Mouse (Mus musculus) hindbrain, embryonic 16.5 days (tissue): ENCODE data around the gene Gm17387. TPM values are rescaled to one million over a fixed set of nuclear protein-coding genes. Genes with fewer than 3 reads are reported as not detected.

ENCODE experiments used
- ATAC-seq: fragments of 200-750 bp; cut with Nextera tagmentation; 2 replicates; pipeline ENCODE4 v1.8.0; 2017; ENCODE audit warnings: moderate TSS enrichment, moderate library complexity
- H3K27ac ChIP-seq: fragments of 300-500 bp; sonication (generic); 2 replicates; pipeline ENCODE4 v1.5.1; 2014; ENCODE audit warnings: low read depth, mild to moderate bottlenecking, control low read depth, low read length, moderate library complexity
- H3K27me3 ChIP-seq: fragments of 300-500 bp; sonication (generic); replicated peaks from 2 replicates; pipeline ENCODE4 v1.6.1; 2014; ENCODE audit warnings: low read length; ENCODE audit not compliant: control insufficient read depth, insufficient read depth
- H3K36me3 ChIP-seq: fragments of 300-500 bp; sonication (generic); 2 replicates; pipeline ENCODE4 v1.6.1; 2014; ENCODE audit warnings: mild to moderate bottlenecking, low read length, moderate library complexity, mixed read lengths; ENCODE audit not compliant: control insufficient read depth, insufficient read depth
- H3K4me1 ChIP-seq: fragments of 300-500 bp; sonication (generic); 2 replicates; pipeline ENCODE4 v1.6.1; 2014; ENCODE audit warnings: low read depth, low read length; ENCODE audit not compliant: control insufficient read depth, insufficient read depth
- H3K4me2 ChIP-seq: fragments of 300-500 bp; sonication (generic); 2 replicates; pipeline ENCODE4 v1.6.1; 2014; ENCODE audit warnings: mild to moderate bottlenecking, low read length, control low read depth, moderate library complexity
- H3K4me3 ChIP-seq: fragments of 300-500 bp; sonication (generic); 2 replicates; pipeline ENCODE4 v1.5.1; 2014; ENCODE audit warnings: mild to moderate bottlenecking, low read length, control low read depth, moderate library complexity
- H3K9ac ChIP-seq: fragments of 300-500 bp; sonication (generic); 2 replicates; pipeline ENCODE4 v1.6.1; 2014; ENCODE audit warnings: low read depth, mild to moderate bottlenecking, control low read depth, low read length, moderate library complexity
- H3K9me3 ChIP-seq: fragments of 300-500 bp; sonication (generic); 2 replicates; pipeline ENCODE4 v1.6.1; 2014; ENCODE audit warnings: mild to moderate bottlenecking, low read length, moderate library complexity; ENCODE audit not compliant: control insufficient read depth
- WGBS: fragments of 180-500 bp; shearing (Covaris S2); extraction: QIAGEN DNeasy Blood & Tissue Kit; methylation state at CpG from one replicate; pipeline ENCODE4 v1.1.7; 2014; 5-methylcytosine and 5-hydroxymethylcytosine counted together
- polyA plus RNA-seq: library from polyadenylated mRNA; unstranded; fragments of >200 nt; fragmentation: Nextera tagmentation; extraction: Ambion mirVana; gene quantifications from 2 replicates; pipeline ENCODE4 v1.2.1, GENCODE M21; 2015

Gm17387 gene
- polyA plus RNA-seq, 1 experiment from 2014 or later: not detected

DNA sequence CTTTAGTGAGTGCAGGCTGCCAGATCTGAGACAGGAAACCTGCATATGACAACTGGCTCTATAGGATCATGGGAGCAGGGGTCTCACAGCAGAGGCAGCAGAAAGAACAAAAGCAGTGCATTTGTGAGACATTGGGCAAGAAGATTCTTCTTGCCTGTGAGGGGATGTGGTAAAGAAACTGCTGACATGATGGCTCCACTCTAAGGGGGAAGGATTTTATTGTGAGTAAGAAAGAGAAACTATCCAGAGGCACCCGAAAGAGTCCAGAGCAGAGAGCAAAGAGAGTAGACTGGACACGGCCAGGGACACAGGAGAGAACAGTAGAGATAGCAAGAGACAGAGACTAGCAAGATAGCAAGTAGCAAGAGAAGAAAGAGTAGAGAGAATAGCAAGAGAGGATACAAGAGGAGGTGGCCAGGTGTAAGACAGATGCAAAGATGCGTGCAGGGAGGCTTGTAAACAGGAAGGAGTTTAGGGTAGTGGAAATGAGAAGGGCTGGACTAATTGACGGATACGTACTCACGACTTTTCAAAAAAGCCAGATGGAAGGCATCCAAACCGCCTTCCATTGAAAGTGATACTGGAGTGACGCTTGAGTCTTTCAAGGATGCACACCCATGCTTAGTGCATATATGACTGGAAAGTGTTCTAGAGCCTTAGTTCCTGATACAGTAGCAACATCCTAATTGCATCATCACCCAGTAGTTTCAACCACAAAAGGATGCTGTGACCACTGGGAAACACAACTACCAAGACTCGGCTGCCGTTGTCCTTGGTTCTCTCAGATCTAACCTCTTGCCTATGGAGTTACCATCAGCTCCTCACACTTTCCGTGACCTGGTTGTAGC is 29.9 kb upstream of the Gm17387 start:
- Histone ChIP-seq H3K4me2 (no peak overlapping the region), H3K4me1 (no peaks in the 10 kb centered on the region), H3K27ac (no peak overlapping the region), H3K4me3 (no peak overlapping the region), H3K27me3 (no peaks in the 10 kb centered on the region), H3K9me3 (no peaks in the 10 kb centered on the region), H3K36me3 (no peaks in the 10 kb centered on the region), H3K9ac (no peak overlapping the region)
- 89% methylated on average over 11 of the region's 11 CpGs for WGBS
- ATAC-seq: no peak

DNA sequence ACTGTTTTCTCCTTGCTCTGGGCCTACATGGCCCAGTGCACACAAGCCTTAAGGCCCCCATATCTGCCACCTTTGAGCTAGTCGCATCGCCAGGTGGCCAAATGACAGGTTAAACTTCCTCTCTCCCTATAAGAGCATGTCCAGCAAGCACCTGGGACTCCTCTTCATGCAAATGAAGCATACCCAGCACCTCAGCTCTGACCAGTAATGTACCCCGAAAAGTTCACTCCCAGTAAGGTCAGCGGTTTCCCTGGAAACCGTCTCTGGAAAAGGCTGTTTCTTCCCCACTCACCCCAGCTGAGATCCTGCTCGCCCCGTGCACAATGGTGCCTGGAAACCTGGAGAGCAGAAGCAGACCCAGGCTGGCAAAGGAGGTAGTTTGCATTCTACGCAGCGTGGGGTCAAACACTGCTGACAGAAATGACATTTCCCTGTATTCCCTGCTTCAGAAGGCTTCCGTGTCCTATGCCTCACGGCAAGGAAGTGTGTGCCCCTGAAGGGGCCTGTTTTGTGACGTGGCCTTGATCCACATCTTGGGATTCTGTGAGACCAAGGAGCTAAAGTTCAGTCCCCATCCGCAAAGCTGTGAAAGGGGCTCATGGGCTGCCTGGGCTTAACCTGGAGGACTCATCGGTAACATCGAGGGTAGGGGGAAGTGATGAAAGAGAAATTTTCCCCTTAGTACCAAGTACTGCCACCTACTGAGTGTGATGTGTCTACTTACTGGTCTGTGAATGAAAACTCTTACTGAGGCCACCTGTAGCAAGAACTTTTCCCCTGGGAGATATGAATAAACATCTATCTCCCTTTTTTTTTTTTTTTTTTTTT is 27.8 kb upstream of the Gm17387 start:
- no peak overlapping the region for H3K4me2 ChIP-seq
- 64% methylated on average over 15 of the region's 15 CpGs for WGBS
- H3K27me3 ChIP-seq: no peaks in the 10 kb centered on the region
- no peak for ATAC-seq
- no peak overlapping the region for H3K9ac ChIP-seq
- no peaks in the 10 kb centered on the region for H3K9me3 ChIP-seq
- no peaks in the 10 kb centered on the region for H3K4me1 ChIP-seq
- H3K36me3 ChIP-seq: no peaks in the 10 kb centered on the region
- no peak overlapping the region for H3K27ac ChIP-seq
- H3K4me3 ChIP-seq: no peak overlapping the region

DNA sequence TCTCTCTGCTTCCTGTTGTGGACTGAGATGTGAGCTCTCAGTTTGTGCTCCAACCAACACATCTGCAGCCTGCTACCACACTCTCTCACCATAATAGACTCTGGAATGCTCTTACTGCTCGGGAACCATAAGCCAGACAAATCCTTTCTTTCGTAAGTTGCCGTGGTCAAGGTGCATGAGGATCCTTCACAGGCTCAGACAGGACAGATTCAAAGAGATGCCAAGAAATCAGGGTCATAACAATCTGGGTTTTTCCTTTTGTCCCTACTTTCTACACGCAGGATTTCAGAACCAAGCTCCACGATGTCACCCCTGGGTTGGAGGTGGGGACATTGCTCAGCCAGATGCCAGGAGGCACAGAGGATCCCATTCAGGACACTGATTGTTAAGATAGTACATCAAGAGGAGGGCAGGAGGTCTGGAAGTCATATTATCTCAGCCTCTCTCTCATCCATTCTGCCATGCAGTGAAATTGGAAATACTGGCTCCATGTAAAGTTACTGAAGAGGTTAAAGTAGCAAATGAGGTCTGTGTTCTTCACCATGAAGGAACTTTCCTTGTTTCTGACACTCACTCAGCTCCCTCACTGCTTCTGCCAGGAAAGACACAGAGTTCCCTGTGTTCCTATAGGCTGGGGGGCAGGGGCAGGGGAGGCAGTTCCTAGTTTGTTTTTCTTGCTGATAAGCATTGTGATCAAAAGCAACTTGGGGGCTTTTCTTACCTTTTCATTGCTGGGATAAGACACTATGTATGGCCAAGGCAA is 25.5 kb upstream of the Gm17387 start:
- Histone ChIP-seq H3K4me3 (no peak overlapping the region), H3K27ac (no peak overlapping the region), H3K9ac (no peak overlapping the region), H3K36me3 (no peaks in the 10 kb centered on the region), H3K4me2 (no peak overlapping the region), H3K9me3 (no peaks in the 10 kb centered on the region), H3K4me1 (no peaks in the 10 kb centered on the region), H3K27me3 (no peaks in the 10 kb centered on the region)
- WGBS: 87% methylated on average over 5 of the region's 5 CpGs
- ATAC-seq: no peak

DNA sequence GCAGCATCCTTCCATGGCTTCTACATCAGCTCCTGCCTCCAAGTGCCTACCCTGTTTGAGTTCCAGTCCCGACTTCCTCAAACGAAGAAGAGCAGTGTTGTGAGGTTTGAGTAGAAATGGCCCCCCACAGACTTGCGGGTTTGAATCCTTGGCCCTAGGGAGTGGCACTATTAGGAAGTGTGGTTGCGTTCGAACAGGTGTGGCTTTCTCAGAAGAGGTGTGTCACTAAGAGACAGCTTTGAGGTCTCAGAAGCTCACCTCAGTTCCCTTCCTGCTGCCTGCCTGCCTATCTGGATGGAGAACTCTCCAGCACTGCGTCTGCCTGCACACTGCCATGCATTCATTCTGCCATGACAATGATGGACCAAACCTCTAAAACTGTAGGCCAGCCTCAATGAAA is 22.5 kb upstream of the Gm17387 start:
- Histone ChIP-seq H3K36me3 (no peaks in the 10 kb centered on the region), H3K27me3 (no peaks in the 10 kb centered on the region), H3K9ac (no peak overlapping the region), H3K4me1 (no peaks in the 10 kb centered on the region), H3K9me3 (no peaks in the 10 kb centered on the region), H3K4me2 (no peak overlapping the region), H3K27ac (no peak overlapping the region), H3K4me3 (no peak overlapping the region)
- no peak for ATAC-seq
- 89% methylated on average over 6 of the region's 6 CpGs for WGBS

GRCm38 (mm10) chr7:141006914-141007313 is 22.0 kb upstream of the Gm17387 start:
- ATAC-seq: no peak
- no peak overlapping the region for H3K4me2 ChIP-seq
- no peaks in the 10 kb centered on the region for H3K9me3 ChIP-seq
- H3K4me1 ChIP-seq: no peaks in the 10 kb centered on the region
- no peak overlapping the region for H3K4me3 ChIP-seq
- no peaks in the 10 kb centered on the region for H3K27me3 ChIP-seq
- H3K36me3 ChIP-seq: no peaks in the 10 kb centered on the region
- H3K9ac ChIP-seq: no peak overlapping the region
- no peak overlapping the region for H3K27ac ChIP-seq
- WGBS: 62% methylated on average over 5 of the region's 5 CpGs

DNA sequence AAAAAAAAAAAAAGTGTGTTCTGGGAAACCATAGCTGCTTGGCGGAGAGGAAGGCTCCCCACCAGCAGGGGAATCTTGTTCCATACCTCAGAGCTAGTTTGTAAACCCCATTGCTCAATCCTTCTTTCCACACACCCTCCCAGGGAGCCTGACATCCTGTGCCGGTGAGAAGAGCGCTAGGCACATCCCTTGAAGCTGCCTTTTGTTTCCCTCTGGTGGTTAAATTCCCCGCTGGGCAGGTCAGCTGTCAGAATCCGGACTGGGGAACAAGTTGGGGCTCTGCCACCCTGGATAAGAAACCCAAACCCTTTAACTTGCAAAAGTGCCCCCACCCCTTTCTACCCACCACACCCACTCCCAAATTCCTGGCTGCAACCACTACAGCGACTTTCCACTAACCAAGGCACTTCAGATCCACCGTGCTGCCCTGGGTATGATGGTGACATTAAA is 20.6 kb upstream of the Gm17387 start:
- H3K4me3 ChIP-seq: no peak overlapping the region

DNA sequence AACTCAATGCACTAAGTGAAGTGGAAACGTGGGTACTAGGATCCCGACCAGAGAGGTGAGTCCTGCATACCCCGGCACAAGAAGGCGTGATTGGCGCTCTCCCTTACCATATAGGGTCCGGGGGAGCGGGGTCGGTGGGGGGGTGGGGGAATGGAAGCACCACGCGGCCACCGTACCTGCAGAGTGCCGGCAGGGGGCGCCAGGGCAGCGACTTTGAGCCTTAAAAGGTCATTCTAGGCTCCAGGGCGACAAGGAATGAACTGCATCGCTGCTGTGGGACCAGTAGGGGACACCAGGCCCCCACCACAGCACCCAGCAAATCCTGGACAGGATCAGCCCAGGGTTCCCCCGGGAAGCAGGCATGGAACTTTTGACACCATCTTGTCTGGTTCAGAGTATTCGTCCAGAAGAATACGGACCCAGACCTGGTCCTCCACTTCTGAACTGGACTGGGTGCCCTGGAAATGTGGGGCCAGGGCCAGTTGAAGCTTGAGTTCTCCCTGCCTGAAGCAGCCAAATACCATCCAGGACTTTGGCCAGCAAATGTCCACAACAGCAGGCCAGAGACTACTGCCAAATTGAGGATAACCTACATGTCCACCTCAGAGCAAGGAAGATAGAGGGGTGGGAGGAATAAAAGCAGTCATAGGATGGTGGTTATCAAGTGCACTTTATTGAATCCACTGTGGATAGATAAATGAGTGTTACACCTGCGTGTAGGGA is 19.8 kb upstream of the Gm17387 start:
- Histone ChIP-seq H3K9ac (no peak overlapping the region), H3K4me1 (no peaks in the 10 kb centered on the region), H3K9me3 (no peaks in the 10 kb centered on the region), H3K4me3 (no peak overlapping the region), H3K27me3 (no peaks in the 10 kb centered on the region), H3K4me2 (peak overlapping the region; percentile 20; the same call in 1 of the 2 replicates), H3K36me3 (no peaks in the 10 kb centered on the region), H3K27ac (no peak overlapping the region)
- no peak for ATAC-seq
- 8% methylated on average over 20 of the region's 20 CpGs for WGBS

More for the DNA sequence above, 20.6 kb upstream of the Gm17387 start:
- WGBS: 4% methylated on average over 7 of the region's 7 CpGs
- no peak overlapping the region for H3K9ac ChIP-seq
- H3K4me2 ChIP-seq: no peak overlapping the region
- H3K4me1 ChIP-seq: no peaks in the 10 kb centered on the region
- ATAC-seq: no peak
- H3K9me3 ChIP-seq: no peaks in the 10 kb centered on the region
- no peak overlapping the region for H3K27ac ChIP-seq
- no peaks in the 10 kb centered on the region for H3K27me3 ChIP-seq
- no peaks in the 10 kb centered on the region for H3K36me3 ChIP-seq

DNA sequence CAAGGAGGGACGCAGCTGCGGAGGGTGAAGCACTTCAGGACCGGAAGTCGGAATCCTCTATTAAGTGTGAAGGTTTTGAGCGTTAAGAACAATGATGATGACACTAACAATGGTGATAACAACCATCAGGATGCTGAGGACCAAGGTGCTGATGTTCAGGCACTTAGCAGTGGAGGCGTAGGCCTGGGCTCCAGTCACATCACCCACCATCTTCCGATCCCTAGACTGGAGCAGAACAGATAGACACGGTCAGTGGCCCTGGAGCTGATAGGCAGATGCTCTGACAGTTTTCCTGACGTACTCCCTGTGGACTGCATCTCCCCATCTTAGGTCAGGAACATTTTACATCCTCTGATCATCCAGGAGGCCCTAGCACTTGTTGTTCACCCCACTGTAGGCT is 19.3 kb upstream of the Gm17387 start:
- Histone ChIP-seq H3K4me2 (no peak overlapping the region), H3K36me3 (no peaks in the 10 kb centered on the region), H3K4me3 (no peak overlapping the region), H3K4me1 (no peaks in the 10 kb centered on the region), H3K9ac (no peak overlapping the region), H3K27me3 (no peaks in the 10 kb centered on the region), H3K9me3 (no peaks in the 10 kb centered on the region), H3K27ac (no peak overlapping the region)
- no peak for ATAC-seq
- 93% methylated on average over 9 of the region's 9 CpGs for WGBS
